Mouse (Mus musculus) T-helper 1 cell (primary cell): ENCODE data around the gene Ftcd.

ENCODE experiments used
- in situ Hi-C: fragments of 300-600 bp; cut with MboI, MseI; formaldehyde crosslinking; loops from one replicate; pipeline ENCODE4 v1.15.1; 2025; ENCODE audit warnings: high pct_unique_total_duplicates

Ftcd gene

DNA sequence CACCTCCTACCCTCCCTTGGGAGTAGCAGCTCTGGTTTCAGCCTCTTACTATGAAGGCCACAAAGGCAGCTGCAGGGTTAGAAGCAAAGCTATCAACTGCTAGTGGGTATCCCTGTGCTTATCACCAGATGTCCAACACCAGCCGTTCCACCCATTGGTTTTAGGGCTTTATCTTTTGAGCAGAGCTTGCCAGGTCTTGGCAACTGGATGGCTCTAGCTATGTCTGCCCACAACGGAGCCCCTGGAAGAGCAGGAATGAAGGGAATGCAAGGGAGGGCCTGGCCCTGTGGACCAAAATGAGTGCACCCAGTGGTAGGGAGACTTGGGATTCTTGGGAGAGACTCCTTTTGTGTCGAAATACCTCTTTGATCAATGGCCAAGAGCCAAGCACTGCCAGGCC lies 27.2 kb downstream of the Ftcd start:
- in situ Hi-C loops, result no loop called here

DNA sequence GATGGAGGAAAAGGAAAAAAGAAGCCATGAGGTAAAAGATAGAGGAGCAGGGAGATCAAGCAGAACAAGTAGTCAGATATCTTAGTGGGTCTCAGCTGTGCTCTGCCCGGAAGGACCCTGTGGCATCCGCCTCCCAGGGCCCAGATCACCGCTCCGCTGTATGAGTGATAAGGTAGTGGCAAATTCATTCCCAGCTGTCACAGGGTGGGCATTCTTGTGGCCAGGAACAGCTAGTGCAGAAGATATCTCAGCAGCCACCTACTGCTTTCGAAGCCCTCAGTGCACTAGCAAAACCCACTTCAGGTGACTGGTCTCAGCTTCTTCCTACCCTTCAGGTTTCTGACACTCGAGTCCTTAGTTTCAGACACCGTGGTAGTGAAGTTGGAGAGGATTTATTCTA lies 37.0 kb downstream of the Ftcd start:
- in situ Hi-C loops, result no loop called here

DNA sequence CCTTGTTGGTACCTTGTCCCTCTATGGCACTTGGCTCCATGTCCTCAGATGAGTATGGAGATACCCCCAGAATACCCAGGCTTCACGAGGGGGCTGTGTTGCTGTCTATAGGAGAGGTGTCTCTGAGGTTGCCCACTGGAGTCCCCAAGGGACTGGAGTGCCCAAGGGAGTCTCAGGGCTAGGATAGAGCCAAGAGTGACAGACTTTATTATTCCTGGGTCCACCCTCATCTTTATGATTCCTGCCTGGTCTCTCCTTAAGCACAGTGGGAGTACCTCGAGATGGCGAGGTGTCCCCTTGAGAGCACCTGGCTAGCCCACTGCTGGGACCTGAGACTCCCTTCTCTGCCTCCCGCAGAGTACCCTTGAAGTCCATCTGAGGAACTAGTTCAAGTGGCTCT lies 47.0 kb downstream of the Ftcd start:
- in situ Hi-C loops, result no loop called here

DNA sequence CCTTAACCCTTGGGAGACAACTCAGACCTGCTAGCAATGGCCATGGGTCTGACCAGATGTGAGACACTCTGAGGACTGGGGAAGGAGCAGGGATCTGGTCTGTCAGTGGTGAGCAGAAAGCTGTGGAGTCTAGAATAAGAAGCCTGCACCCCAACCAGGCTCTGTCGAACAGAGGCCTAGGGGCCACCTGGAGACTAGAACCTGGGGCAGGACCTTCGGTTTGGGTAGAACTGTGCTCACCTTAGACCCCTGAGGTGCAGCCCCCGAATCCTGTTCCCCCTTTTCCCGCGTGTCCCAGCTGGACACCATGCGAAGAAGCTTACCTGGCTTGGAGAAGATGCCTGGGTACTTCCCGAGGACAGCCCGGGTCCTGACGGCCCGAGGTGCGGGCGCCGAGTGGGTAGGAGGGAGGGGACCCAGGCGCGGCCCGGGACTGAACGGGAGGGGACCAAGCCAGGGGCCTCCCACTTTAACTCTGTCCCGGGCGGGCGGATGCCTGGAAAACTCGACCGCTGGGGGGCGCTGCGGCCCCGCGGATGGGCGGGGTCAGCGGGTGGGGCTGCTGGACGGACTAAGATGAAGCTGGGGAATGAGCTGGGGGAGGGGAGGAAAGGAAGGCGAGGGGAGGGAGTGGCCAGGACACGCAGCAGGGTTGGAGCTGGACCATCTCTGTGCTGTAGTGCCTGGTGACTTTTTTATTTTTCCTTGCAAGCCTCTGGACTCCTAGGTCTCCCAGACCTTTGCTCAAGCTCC lies 47.7 kb downstream of the Ftcd start, which contains the start of gene Col6a2:
TSS of gene Col6a2 (minus strand) at position 703 of the 753 bp plus-strand sequence.
- in situ Hi-C loops, result no loop called here

DNA sequence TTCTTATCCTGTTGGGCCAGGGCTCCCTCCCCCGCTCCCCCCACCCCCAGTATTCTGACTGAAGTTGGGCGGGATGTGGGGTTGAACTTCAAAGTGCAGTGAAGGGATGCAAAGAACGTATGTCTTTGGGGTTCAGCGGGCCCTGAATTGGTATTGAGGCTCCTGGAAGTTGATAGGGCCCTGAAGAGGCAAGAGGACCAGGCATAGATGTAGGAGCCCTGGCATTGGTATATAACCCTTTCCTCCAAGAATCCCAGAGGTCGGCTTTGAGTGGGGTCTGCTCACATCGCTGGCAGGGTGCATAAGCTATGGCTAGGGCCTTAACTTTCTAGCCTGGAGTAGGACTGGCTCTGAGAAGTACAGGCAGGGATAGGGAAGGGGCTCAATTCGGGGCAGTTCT lies 48.3 kb downstream of the Ftcd start:
- in situ Hi-C loops, result no loop called here

DNA sequence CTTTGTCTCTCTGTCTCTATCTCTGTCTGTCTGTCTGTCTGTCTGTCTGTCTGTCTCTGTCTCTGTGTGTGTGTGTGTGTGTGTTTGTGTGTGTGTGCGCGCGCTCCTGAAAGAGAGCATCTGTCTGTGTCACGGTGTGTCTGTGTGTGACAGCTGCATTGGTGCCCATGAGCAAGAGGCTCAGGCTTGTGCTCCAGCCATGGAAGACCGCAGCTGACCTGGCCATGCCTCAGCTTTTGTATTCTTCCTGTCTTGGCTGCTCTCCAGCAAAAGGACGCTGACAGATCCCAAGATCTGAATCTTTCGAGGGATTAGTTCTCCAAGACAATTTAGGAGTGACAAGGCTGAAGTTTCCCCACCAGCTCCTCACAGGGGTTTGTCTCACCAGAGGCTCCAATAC lies 49.5 kb downstream of the Ftcd start:
- in situ Hi-C loops, result loop anchor here (5.0 kb wide), 1 partner anchor 107 kb away; no protein-coding TSS in a partner anchor

DNA sequence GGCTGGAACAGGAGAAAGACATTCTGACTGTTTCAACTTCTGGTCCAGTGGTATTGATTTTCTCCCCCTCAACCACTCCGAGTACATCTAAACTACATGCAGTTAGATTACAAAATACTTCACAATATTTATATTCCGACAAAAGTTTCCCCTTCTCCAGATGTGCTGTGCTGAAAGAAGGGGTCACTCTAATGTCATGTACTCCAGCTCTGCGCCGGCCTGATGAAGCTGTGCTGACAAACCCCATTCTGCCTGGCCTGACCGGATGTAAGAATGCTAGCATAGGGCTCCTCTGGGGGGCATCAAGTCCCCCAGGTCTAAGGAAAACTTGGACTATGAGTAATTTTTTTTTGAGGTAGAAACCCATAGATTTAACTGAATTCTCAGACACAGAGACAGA lies 52.3 kb downstream of the Ftcd start:
- in situ Hi-C loops, result loop anchor here (5.0 kb wide), 1 partner anchor 105 kb away; no protein-coding TSS in a partner anchor

DNA sequence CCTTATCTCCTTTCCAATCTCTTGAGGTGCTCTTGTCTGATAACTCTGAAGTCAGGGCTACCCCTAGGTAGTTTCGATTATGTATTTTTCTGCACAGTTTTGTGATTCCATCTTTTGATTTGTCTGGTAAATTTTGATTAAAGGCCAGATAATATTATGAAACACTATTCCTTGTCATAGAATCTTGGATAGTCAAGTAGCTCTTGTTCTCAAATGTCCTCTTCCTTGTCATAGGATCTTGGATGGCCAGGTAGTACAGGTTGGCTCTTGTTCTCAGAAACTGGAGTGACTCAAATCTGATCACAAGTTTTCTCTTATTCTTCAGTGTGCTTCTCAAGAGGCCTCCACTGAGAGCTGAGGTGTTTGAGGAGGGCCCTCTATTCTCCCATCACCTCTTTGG lies 55.2 kb downstream of the Ftcd start:
- in situ Hi-C loops, result no loop called here

DNA sequence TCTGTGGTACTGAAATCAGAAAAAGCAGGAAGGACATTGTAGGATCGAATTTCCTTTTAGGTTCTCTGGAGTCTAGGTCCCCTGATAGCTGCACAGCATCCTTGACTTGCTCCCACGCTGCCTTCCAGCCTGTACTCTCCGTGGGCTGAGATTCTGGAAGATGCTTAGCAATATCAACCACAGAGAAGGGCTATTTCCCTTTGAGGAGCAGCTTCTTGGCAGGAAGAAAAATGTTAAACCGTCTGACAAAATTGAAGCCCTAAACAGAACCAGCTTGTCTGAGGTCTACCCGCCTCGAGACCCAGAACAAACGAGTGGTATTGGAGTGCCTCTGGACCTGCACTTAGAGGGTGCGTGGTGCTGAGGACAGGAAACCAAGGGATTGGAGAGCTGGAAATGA lies 57.2 kb downstream of the Ftcd start:
- in situ Hi-C loops, result no loop called here

DNA sequence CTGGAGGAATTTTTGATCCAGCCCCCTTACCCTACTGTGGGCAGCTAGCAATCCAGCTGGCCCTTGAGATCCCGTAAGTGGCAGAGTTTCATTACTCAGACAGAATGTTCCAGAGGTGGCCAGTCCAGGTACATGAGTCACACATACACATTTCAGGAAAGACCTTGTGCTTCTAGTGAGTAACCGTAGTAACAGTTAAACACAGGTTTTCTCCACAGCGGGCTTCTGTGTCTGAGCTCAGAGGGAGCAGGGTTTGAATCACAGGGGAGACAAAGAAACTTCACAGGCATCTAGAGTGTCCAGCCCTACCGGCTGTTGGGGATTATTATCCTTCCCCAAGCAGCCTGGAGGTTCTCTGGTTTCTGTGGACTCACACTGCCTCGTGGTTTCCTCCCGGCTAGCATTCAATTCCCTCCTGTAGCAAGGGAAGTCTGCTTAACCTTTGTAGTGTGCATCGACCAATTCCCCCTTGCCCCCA lies 58.7 kb downstream of the Ftcd start:
- in situ Hi-C loops, result no loop called here

DNA sequence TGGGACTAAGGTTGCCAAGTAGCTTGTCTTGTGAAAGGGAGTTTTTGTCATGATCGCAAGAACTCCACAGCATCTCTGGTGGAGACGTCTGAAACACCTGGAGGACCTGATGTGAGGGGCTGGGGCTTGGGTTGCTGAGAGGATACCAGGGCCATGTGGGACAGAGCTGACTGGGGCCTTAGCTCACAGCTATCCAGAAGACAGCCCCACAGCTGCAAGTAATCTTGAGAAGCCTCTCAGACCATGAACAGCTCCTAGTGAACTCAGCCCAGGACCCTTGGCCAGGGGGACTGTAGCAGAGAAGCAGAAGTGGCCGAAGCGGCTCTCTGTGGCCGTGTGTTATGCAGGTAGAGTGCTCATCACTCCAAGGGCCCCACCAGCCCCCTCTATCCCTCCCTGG lies 59.1 kb downstream of the Ftcd start:
- in situ Hi-C loops, result no loop called here

DNA sequence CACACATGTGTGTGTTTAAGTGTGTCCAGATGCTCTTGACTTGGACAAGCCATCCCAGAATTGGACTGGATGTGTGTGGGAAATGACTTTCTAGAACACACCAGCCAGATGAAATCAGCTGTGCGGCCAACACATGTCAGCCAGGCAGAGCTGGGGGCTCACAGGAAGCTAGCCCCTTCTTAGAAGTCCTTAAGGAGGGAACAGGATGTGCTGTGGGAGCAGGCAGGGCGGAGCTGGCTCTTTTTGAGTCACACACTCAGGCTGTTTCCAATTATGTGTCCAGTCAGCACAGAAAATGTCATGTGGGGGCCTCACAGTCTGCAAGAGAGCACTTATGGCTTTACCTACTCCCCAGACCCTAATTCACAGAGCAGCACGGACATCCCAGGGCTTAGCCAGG lies 60.6 kb downstream of the Ftcd start:
- in situ Hi-C loops, result no loop called here

DNA sequence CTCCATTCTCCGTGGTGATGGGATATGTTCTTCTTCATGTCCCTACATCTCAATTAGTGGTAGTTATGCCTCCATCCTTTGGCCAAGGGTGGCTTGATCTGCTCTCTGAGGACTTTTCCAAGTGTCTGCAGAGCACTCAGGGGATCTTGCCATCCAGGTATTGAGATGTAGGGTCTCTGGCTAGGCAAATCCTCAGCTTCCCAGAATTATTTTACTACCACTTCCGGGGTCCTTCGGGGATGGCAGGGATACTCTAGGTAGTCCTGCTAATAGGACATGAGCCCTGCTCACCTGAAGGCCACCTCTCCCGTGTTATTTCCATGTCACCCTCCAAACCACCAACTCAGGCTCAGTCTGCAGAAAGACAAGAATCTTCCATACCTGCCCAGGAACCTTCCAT lies 61.2 kb downstream of the Ftcd start:
- in situ Hi-C loops, result no loop called here
